Mouse (Mus musculus): ENCODE results near the gene Shisal2a. TPM values are rescaled to one million over a fixed set of nuclear protein-coding genes. Genes with fewer than 3 reads are reported as not detected.

Shisal2a gene
- polyA plus RNA-seq, 1 experiment: 1.4 TPM

- H3K4me3 ChIP-seq (ENCODE audit: low read depth, low read length): no peak overlapping the region
- H3K9me3 ChIP-seq (replicated peaks; ENCODE audit: control insufficient read depth, insufficient read depth, low read length, poor library complexity, severe bottlenecking): no peaks in the 10 kb centered on the region
- no peak for TF ChIP-seq CTCF (IDR thresholded peaks at IDR 0.05; ENCODE audit: low read depth, low read length)
- no peak for TF ChIP-seq POLR2A (IDR thresholded peaks at IDR 0.05; ENCODE audit: insufficient read depth, low read length)
- no peak for TF ChIP-seq EP300 (IDR thresholded peaks at IDR 0.05; ENCODE audit: insufficient read depth, low read depth, low read length)
- H3K4me1 ChIP-seq (ENCODE audit: control insufficient read depth, insufficient read depth, low read length): peaks cover 2% of the 10 kb centered on the region
- H3K36me3 ChIP-seq (ENCODE audit: control insufficient read depth, insufficient read depth, low read length, poor library complexity, severe bottlenecking): no peaks in the 10 kb centered on the region
- H3K9ac ChIP-seq (ENCODE audit: low read depth, poor library complexity, severe bottlenecking): no peak overlapping the region
- no peaks in the 10 kb centered on the region for H3K27me3 ChIP-seq (ENCODE audit: control insufficient read depth, insufficient read depth, low read length, poor library complexity, severe bottlenecking)
- no peak overlapping the region for H3K27ac ChIP-seq (ENCODE audit: insufficient read depth, low read length)
These were observed 11.7 kb downstream of the Shisal2a start for GRCm38 (mm10) chr4:108371421-108371820.

- H3K36me3 ChIP-seq (ENCODE audit: control insufficient read depth, insufficient read depth, low read length, poor library complexity, severe bottlenecking): no peaks in the 10 kb centered on the region
- H3K4me1 ChIP-seq (ENCODE audit: control insufficient read depth, insufficient read depth, low read length): peaks cover 2% of the 10 kb centered on the region
- no peak for TF ChIP-seq CTCF (IDR thresholded peaks at IDR 0.05; ENCODE audit: low read depth, low read length)
- no peak for TF ChIP-seq EP300 (IDR thresholded peaks at IDR 0.05; ENCODE audit: insufficient read depth, low read depth, low read length)
- no peak for TF ChIP-seq POLR2A (IDR thresholded peaks at IDR 0.05; ENCODE audit: insufficient read depth, low read length)
- H3K27me3 ChIP-seq (ENCODE audit: control insufficient read depth, insufficient read depth, low read length, poor library complexity, severe bottlenecking): no peaks in the 10 kb centered on the region
- no peak overlapping the region for H3K9ac ChIP-seq (ENCODE audit: low read depth, poor library complexity, severe bottlenecking)
- H3K9me3 ChIP-seq (replicated peaks; ENCODE audit: control insufficient read depth, insufficient read depth, low read length, poor library complexity, severe bottlenecking): no peaks in the 10 kb centered on the region
- no peak overlapping the region for H3K4me3 ChIP-seq (ENCODE audit: low read depth, low read length)
- no peak overlapping the region for H3K27ac ChIP-seq (ENCODE audit: insufficient read depth, low read length)
These were observed 12.7 kb downstream of the Shisal2a start for GRCm38 (mm10) chr4:108370409-108370808.

- Histone ChIP-seq H3K4me1 (ENCODE audit: control insufficient read depth, insufficient read depth, low read length) (peaks cover 2% of the 10 kb centered on the region), H3K27me3 (ENCODE audit: control insufficient read depth, insufficient read depth, low read length, poor library complexity, severe bottlenecking) (no peaks in the 10 kb centered on the region), H3K9ac (ENCODE audit: low read depth, poor library complexity, severe bottlenecking) (no peak overlapping the region), H3K4me3 (ENCODE audit: low read depth, low read length) (no peak overlapping the region), H3K36me3 (ENCODE audit: control insufficient read depth, insufficient read depth, low read length, poor library complexity, severe bottlenecking) (no peaks in the 10 kb centered on the region), H3K9me3 (replicated peaks; ENCODE audit: control insufficient read depth, insufficient read depth, low read length, poor library complexity, severe bottlenecking) (no peaks in the 10 kb centered on the region), H3K27ac (ENCODE audit: insufficient read depth, low read length) (no peak overlapping the region)
- TF ChIP-seq EP300 (IDR thresholded peaks at IDR 0.05; ENCODE audit: insufficient read depth, low read depth, low read length): no peak
- TF ChIP-seq POLR2A (IDR thresholded peaks at IDR 0.05; ENCODE audit: insufficient read depth, low read length): no peak
These were observed 13.9 kb downstream of the Shisal2a start for GRCm38 (mm10) chr4:108369254-108369653.

GRCm38 (mm10) chr4:108364111-108364476, 19.1 kb downstream of the Shisal2a start:
- Histone ChIP-seq H3K9me3 (replicated peaks; ENCODE audit: control insufficient read depth, insufficient read depth, low read length, poor library complexity, severe bottlenecking) (no peaks in the 10 kb centered on the region), H3K27ac (ENCODE audit: insufficient read depth, low read length) (peak overlapping the region; percentile 86), H3K9ac (ENCODE audit: low read depth, poor library complexity, severe bottlenecking) (no peak overlapping the region), H3K4me3 (ENCODE audit: low read depth, low read length) (no peak overlapping the region), H3K36me3 (ENCODE audit: control insufficient read depth, insufficient read depth, low read length, poor library complexity, severe bottlenecking) (no peaks in the 10 kb centered on the region), H3K27me3 (ENCODE audit: control insufficient read depth, insufficient read depth, low read length, poor library complexity, severe bottlenecking) (no peaks in the 10 kb centered on the region), H3K4me1 (ENCODE audit: control insufficient read depth, insufficient read depth, low read length) (peaks cover 12% of the 10 kb centered on the region)
- TF ChIP-seq CTCF (IDR thresholded peaks at IDR 0.05; ENCODE audit: low read depth, low read length) (no peak), EP300 (IDR thresholded peaks at IDR 0.05; ENCODE audit: insufficient read depth, low read depth, low read length) (no peak), POLR2A (IDR thresholded peaks at IDR 0.05; ENCODE audit: insufficient read depth, low read length) (no peak)

GRCm38 (mm10) chr4:108363355-108364110, 19.6 kb downstream of the Shisal2a start:
- no peaks in the 10 kb centered on the region for H3K9me3 ChIP-seq (replicated peaks; ENCODE audit: control insufficient read depth, insufficient read depth, low read length, poor library complexity, severe bottlenecking)
- H3K36me3 ChIP-seq (ENCODE audit: control insufficient read depth, insufficient read depth, low read length, poor library complexity, severe bottlenecking): no peaks in the 10 kb centered on the region
- H3K4me3 ChIP-seq (ENCODE audit: low read depth, low read length): no peak overlapping the region
- peaks cover 14% of the 10 kb centered on the region for H3K4me1 ChIP-seq (ENCODE audit: control insufficient read depth, insufficient read depth, low read length)
- no peak for TF ChIP-seq POLR2A (IDR thresholded peaks at IDR 0.05; ENCODE audit: insufficient read depth, low read length)
- TF ChIP-seq EP300 (IDR thresholded peaks at IDR 0.05; ENCODE audit: insufficient read depth, low read depth, low read length): no peak
- no peak for TF ChIP-seq CTCF (IDR thresholded peaks at IDR 0.05; ENCODE audit: low read depth, low read length)
- H3K9ac ChIP-seq (ENCODE audit: low read depth, poor library complexity, severe bottlenecking): peak overlapping the region; percentile 51
- no peaks in the 10 kb centered on the region for H3K27me3 ChIP-seq (ENCODE audit: control insufficient read depth, insufficient read depth, low read length, poor library complexity, severe bottlenecking)
- peak overlapping the region; percentile 86 for H3K27ac ChIP-seq (ENCODE audit: insufficient read depth, low read length)

Measured in ES-Bruce4 (cell line).